Comparison of ENCODE assay signal across 18 mouse cellular contexts in the genomic region with DNA sequence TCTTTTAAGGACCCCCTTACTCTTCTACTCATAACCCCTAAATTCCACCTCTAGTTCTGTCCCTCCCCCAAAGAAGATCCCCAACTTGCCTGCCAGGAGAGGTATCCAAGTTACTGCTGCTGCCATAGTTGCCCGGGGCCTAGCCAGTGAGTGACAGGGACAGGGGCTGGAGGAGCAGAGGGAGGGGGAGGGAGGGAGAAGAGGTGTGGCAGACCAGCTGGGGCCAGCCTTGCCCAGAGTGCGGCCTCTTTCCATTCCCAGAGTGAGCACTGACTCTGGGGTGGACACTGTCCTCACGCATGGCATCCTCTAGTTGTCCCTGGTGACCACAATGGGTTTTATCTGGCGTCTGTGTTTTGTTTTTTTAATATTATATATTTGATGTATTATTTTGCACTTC. TPM values are rescaled to one million over a fixed set of nuclear protein-coding genes. Genes with fewer than 3 reads are reported as not detected.
A peak's percentile ranks its signal among the peaks of the same experiment; 100 is the strongest.
DNase-seq lines count a peak whose midpoint lies in the region; ATAC-seq and TF ChIP-seq lines count a peak whose summit lies in the region.
"Had no signal": no experiment of that assay in that cellular context is flagged by ENCODE, and none has a peak within 500 bp of the region (broad histone marks: within the 10 kb centered on the region; RNA-seq: fewer than 3 reads in every experiment).

No protein-coding gene starts in this region.

- H3K4me1 ChIP-seq in hindbrain, embryonic 10.5 days (replicated peaks): peaks cover 28% of the 10 kb centered on the region
- H3K4me1 ChIP-seq in hindbrain, postnatal 0 days (ENCODE audit: insufficient read depth, low read length): no peaks in the 10 kb centered on the region
- H3K4me1 ChIP-seq in embryonic facial prominence, embryonic 15.5 days: 0 out of 2 replicates have a peak, but pooled peaks cover 6% of the 10 kb centered on the region
- peaks cover 22% of the 10 kb centered on the region for H3K4me1 ChIP-seq in heart, embryonic 11.5 days (ENCODE audit: control insufficient read depth, insufficient read depth, low read length)
- peaks cover 2% of the 10 kb centered on the region; the same call in 1 of the 2 replicates for H3K4me1 ChIP-seq in limb, embryonic 14.5 days (ENCODE audit: control insufficient read depth, insufficient read depth, low read length)

- H3K36me3 ChIP-seq in hindbrain, embryonic 10.5 days: no peaks in the 10 kb centered on the region
- no peaks in the 10 kb centered on the region for H3K36me3 ChIP-seq in hindbrain, postnatal 0 days (ENCODE audit: insufficient read depth, low read length)
- no peaks in the 10 kb centered on the region for H3K36me3 ChIP-seq in embryonic facial prominence, embryonic 15.5 days
- H3K36me3 ChIP-seq in heart, embryonic 11.5 days (ENCODE audit: control insufficient read depth, insufficient read depth, low read length): no peaks in the 10 kb centered on the region
- H3K36me3 ChIP-seq in limb, embryonic 14.5 days (ENCODE audit: control insufficient read depth, insufficient read depth, low read length): no peaks in the 10 kb centered on the region
- H3K36me3 ChIP-seq: forebrain, embryonic 10.5 days; liver, embryonic 13.5 days; midbrain, embryonic 12.5 days had no signal

- no peaks in the 10 kb centered on the region for H3K9me3 ChIP-seq in hindbrain, embryonic 10.5 days
- H3K9me3 ChIP-seq in hindbrain, postnatal 0 days (ENCODE audit: low read length): no peaks in the 10 kb centered on the region
- H3K9me3 ChIP-seq in embryonic facial prominence, embryonic 15.5 days (replicated peaks): no peaks in the 10 kb centered on the region
- no peaks in the 10 kb centered on the region for H3K9me3 ChIP-seq in heart, embryonic 11.5 days (replicated peaks; ENCODE audit: control insufficient read depth, low read length)
- no peaks in the 10 kb centered on the region for H3K9me3 ChIP-seq in limb, embryonic 14.5 days (ENCODE audit: control insufficient read depth, low read length)
- H3K9me3 ChIP-seq: forebrain, embryonic 10.5 days; liver, embryonic 13.5 days; midbrain, embryonic 12.5 days had no signal

- no peak for ATAC-seq in hindbrain, postnatal 0 days
- ATAC-seq in embryonic facial prominence, embryonic 15.5 days (ENCODE audit: insufficient number of reproducible peaks, low FRiP score, low TSS enrichment, low read depth): peak; percentile 52; the same call in 1 of the 2 replicates
- no peak; the same call in 1 of the 2 replicates for ATAC-seq in heart, embryonic 11.5 days (replicated peaks; ENCODE audit: insufficient number of reproducible peaks, low FRiP score, low TSS enrichment)
- peak; percentile 56 for ATAC-seq in limb, embryonic 14.5 days (ENCODE audit: low FRiP score, low read depth)
- ATAC-seq: activated CD4-positive, CD25-positive, alpha-beta regulatory T cell, adult 4 months; hindbrain, embryonic 16.5 days; lung, postnatal 0 days had no signal

- TF ChIP-seq CTCF in hindbrain, postnatal 0 days (IDR thresholded peaks at IDR 0.05; ENCODE audit: low read depth): no peak

- peaks cover 23% of the 10 kb centered on the region for H3K27me3 ChIP-seq in hindbrain, embryonic 10.5 days (ENCODE audit: insufficient read depth, poor library complexity, severe bottlenecking)
- no peaks in the 10 kb centered on the region for H3K27me3 ChIP-seq in hindbrain, postnatal 0 days (ENCODE audit: insufficient read depth, low read length)
- H3K27me3 ChIP-seq in embryonic facial prominence, embryonic 15.5 days: no peaks in the 10 kb centered on the region
- H3K27me3 ChIP-seq in heart, embryonic 11.5 days (ENCODE audit: control insufficient read depth, insufficient read depth, low read length): peaks cover 3% of the 10 kb centered on the region; the same call in 1 of the 2 replicates
- H3K27me3 ChIP-seq in limb, embryonic 14.5 days (ENCODE audit: control insufficient read depth, insufficient read depth, low read length): no peaks in the 10 kb centered on the region

- DNase-seq in hindbrain, embryonic 10.5 days (ENCODE audit: low spot score): peak; percentile 40
- no peak for DNase-seq in hindbrain, postnatal 0 days (ENCODE audit: low spot score)
- DNase-seq in limb, embryonic 14.5 days (ENCODE audit: low spot score): no peak
- no peak for DNase-seq in spleen, postnatal 36 days (ENCODE audit: low spot score in 2 of 2)
- DNase-seq in urinary bladder, adult 2 months (ENCODE audit: low spot score): no peak
- no peak for DNase-seq in yolk sac, embryonic 10.5 days (ENCODE audit: low spot score)
- DNase-seq: cerebellum, adult 11 months; kidney, adult 9 months; liver, embryonic 13.5 days; thymus, postnatal 25 days had no signal

- peak overlapping the region; percentile 42 for H3K27ac ChIP-seq in hindbrain, embryonic 10.5 days
- no peak overlapping the region for H3K27ac ChIP-seq in hindbrain, postnatal 0 days
- H3K27ac ChIP-seq in embryonic facial prominence, embryonic 15.5 days (replicated peaks): no peak overlapping the region
- H3K27ac ChIP-seq in heart, embryonic 11.5 days (ENCODE audit: low read depth, low read length): peak overlapping the region; percentile 55; the same call in 1 of the 2 replicates
- no peak overlapping the region for H3K27ac ChIP-seq in limb, embryonic 14.5 days (replicated peaks; ENCODE audit: low read depth, low read length)
- H3K27ac ChIP-seq: forebrain, embryonic 10.5 days; liver, embryonic 13.5 days; midbrain, embryonic 12.5 days had no signal

- H3K9ac ChIP-seq in hindbrain, postnatal 0 days (replicated peaks; ENCODE audit: low read length): no peak overlapping the region
- no peak overlapping the region for H3K9ac ChIP-seq in embryonic facial prominence, embryonic 15.5 days
- H3K9ac ChIP-seq in heart, embryonic 11.5 days (ENCODE audit: low read depth, low read length): peak overlapping the region; percentile 43; the same call in 1 of the 2 replicates
- no peak overlapping the region for H3K9ac ChIP-seq in limb, embryonic 14.5 days (ENCODE audit: low read depth, low read length, severe bottlenecking)
- H3K9ac ChIP-seq: liver, embryonic 13.5 days; midbrain, embryonic 12.5 days had no signal

- TF ChIP-seq POLR2A in limb, embryonic 14.5 days (IDR thresholded peaks at IDR 0.05; ENCODE audit: borderline replicate concordance, extremely low read depth, insufficient read depth, insufficient read length): no peak

- WGBS in hindbrain, embryonic 10.5 days: 48% methylated on average over 4 of the region's 4 CpGs
- WGBS in hindbrain, postnatal 0 days: 30% methylated on average over 4 of the region's 4 CpGs
- 36% methylated on average over 4 of the region's 4 CpGs for WGBS in embryonic facial prominence, embryonic 15.5 days
- whole genome bisulfite sequencing in heart, embryonic 11.5 days (ENCODE audit: insufficient replicate concordance): 40% methylated on average over 4 of the region's 4 CpGs
- WGBS in limb, embryonic 14.5 days: 56% methylated on average over 4 of the region's 4 CpGs

- no peak overlapping the region for H3K4me2 ChIP-seq in hindbrain, postnatal 0 days (ENCODE audit: low read depth, low read length)
- no peak overlapping the region for H3K4me2 ChIP-seq in embryonic facial prominence, embryonic 15.5 days (replicated peaks)
- peak overlapping the region; percentile 58 for H3K4me2 ChIP-seq in heart, embryonic 11.5 days
- no peak overlapping the region for H3K4me2 ChIP-seq in limb, embryonic 14.5 days (replicated peaks; ENCODE audit: low read depth, low read length, severe bottlenecking)
- H3K4me2 ChIP-seq: liver, embryonic 13.5 days; midbrain, embryonic 12.5 days had no signal

- no peak overlapping the region for H3K4me3 ChIP-seq in hindbrain, embryonic 10.5 days
- H3K4me3 ChIP-seq in hindbrain, postnatal 0 days (ENCODE audit: low read length): no peak overlapping the region
- no peak overlapping the region for H3K4me3 ChIP-seq in embryonic facial prominence, embryonic 15.5 days (replicated peaks)
- peak overlapping the region; percentile 29 for H3K4me3 ChIP-seq in heart, embryonic 11.5 days (ENCODE audit: low read depth, low read length)
- no peak overlapping the region for H3K4me3 ChIP-seq in limb, embryonic 14.5 days (replicated peaks; ENCODE audit: low read length)
- H3K4me3 ChIP-seq: forebrain, embryonic 10.5 days; liver, embryonic 13.5 days; midbrain, embryonic 12.5 days had no signal

RNA-seq across cellular contexts. Expression of gene Sgca, which starts 2.8 kb away (rescaled TPM):
- 0.10 TPM in 1 of 2 replicates, not detected in the other for polyA plus RNA-seq in hindbrain, embryonic 10.5 days (2016; fragmentation: Nextera tagmentation; extraction: Ambion mirVana)
- total RNA-seq in hindbrain, postnatal 0 days (2014; rRNA removed): 0.36 and 0.52 TPM in 2 replicates
- 0.26 and 0.28 TPM in 2 replicates for polyA plus RNA-seq in hindbrain, postnatal 0 days (2015; fragmentation: Nextera tagmentation; extraction: Ambion mirVana)
- 11.7 and 14.6 TPM in 2 replicates for polyA plus RNA-seq in embryonic facial prominence, embryonic 15.5 days (2015; fragmentation: Nextera tagmentation; extraction: Ambion mirVana)
- 24.7 and 25.3 TPM in 2 replicates for polyA plus RNA-seq in heart, embryonic 11.5 days (2014; fragmentation: Nextera tagmentation; extraction: Ambion mirVana)
- polyA plus RNA-seq in limb, embryonic 14.5 days (2012; rRNA removed): 19.4 and 32.9 TPM in 2 replicates
- 9.1 and 10.2 TPM in 2 replicates for polyA plus RNA-seq in limb, embryonic 14.5 days (2014; fragmentation: Nextera tagmentation; extraction: Ambion mirVana)
- polyA plus RNA-seq in urinary bladder, adult 2 months (2012; rRNA removed): 69.2 and 93.5 TPM in 2 replicates
- polyA plus RNA-seq: forebrain, embryonic 10.5 days; midbrain, embryonic 12.5 days had no signal

RNA-seq across cellular contexts. Expression of gene Hils1, which starts 5.9 kb away (rescaled TPM):
- not detected in 2 replicates for polyA plus RNA-seq in hindbrain, embryonic 10.5 days (2016; fragmentation: Nextera tagmentation; extraction: Ambion mirVana)
- total RNA-seq in hindbrain, postnatal 0 days (2014; rRNA removed): not detected in 2 replicates
- polyA plus RNA-seq in hindbrain, postnatal 0 days (2015; fragmentation: Nextera tagmentation; extraction: Ambion mirVana): not detected in 2 replicates
- polyA plus RNA-seq in embryonic facial prominence, embryonic 15.5 days (2015; fragmentation: Nextera tagmentation; extraction: Ambion mirVana): 0.25 TPM in 1 of 2 replicates, not detected in the other
- polyA plus RNA-seq in heart, embryonic 11.5 days (2014; fragmentation: Nextera tagmentation; extraction: Ambion mirVana): 0.24 TPM in 1 of 2 replicates, not detected in the other
- 0.41 and 0.58 TPM in 2 replicates for polyA plus RNA-seq in limb, embryonic 14.5 days (2012; rRNA removed)
- polyA plus RNA-seq in limb, embryonic 14.5 days (2014; fragmentation: Nextera tagmentation; extraction: Ambion mirVana): 0.29 TPM in 1 of 2 replicates, not detected in the other
- 0.19 and 0.22 TPM in 2 replicates for polyA plus RNA-seq in urinary bladder, adult 2 months (2012; rRNA removed)
- polyA plus RNA-seq: activated CD4-positive, CD25-positive, alpha-beta regulatory T cell, adult 4 months; forebrain, embryonic 10.5 days; hindbrain, embryonic 16.5 days; liver, embryonic 13.5 days; lung, postnatal 0 days; midbrain, embryonic 12.5 days; stomach, embryonic 16.5 days had no signal

RNA-seq across cellular contexts. Expression of gene Ppp1r9b, which starts 17.5 kb away (rescaled TPM):
- polyA plus RNA-seq in hindbrain, embryonic 10.5 days (2016; fragmentation: Nextera tagmentation; extraction: Ambion mirVana): 10.4 and 11.8 TPM in 2 replicates
- total RNA-seq in hindbrain, postnatal 0 days (2014; rRNA removed): 170 and 190 TPM in 2 replicates
- polyA plus RNA-seq in hindbrain, postnatal 0 days (2015; fragmentation: Nextera tagmentation; extraction: Ambion mirVana): 18.8 and 19.4 TPM in 2 replicates
- 11.0 and 12.8 TPM in 2 replicates for polyA plus RNA-seq in embryonic facial prominence, embryonic 15.5 days (2015; fragmentation: Nextera tagmentation; extraction: Ambion mirVana)
- 11.4 and 16.3 TPM in 2 replicates for polyA plus RNA-seq in heart, embryonic 11.5 days (2014; fragmentation: Nextera tagmentation; extraction: Ambion mirVana)
- polyA plus RNA-seq in limb, embryonic 14.5 days (2012; rRNA removed): 32.8 and 34.6 TPM in 2 replicates
- polyA plus RNA-seq in limb, embryonic 14.5 days (2014; fragmentation: Nextera tagmentation; extraction: Ambion mirVana): 17.3 and 17.9 TPM in 2 replicates
- 16.0 and 35.7 TPM in 2 replicates for polyA plus RNA-seq in urinary bladder, adult 2 months (2012; rRNA removed)

RNA-seq across cellular contexts. Expression of gene Samd14, which starts 36.4 kb away (rescaled TPM):
- polyA plus RNA-seq in hindbrain, embryonic 10.5 days (2016; fragmentation: Nextera tagmentation; extraction: Ambion mirVana): 38.8 and 71.5 TPM in 2 replicates
- total RNA-seq in hindbrain, postnatal 0 days (2014; rRNA removed): 216 and 223 TPM in 2 replicates
- 128 and 137 TPM in 2 replicates for polyA plus RNA-seq in hindbrain, postnatal 0 days (2015; fragmentation: Nextera tagmentation; extraction: Ambion mirVana)
- polyA plus RNA-seq in embryonic facial prominence, embryonic 15.5 days (2015; fragmentation: Nextera tagmentation; extraction: Ambion mirVana): 29.7 and 33.9 TPM in 2 replicates
- 16.0 and 16.3 TPM in 2 replicates for polyA plus RNA-seq in heart, embryonic 11.5 days (2014; fragmentation: Nextera tagmentation; extraction: Ambion mirVana)
- 46.0 and 59.7 TPM in 2 replicates for polyA plus RNA-seq in limb, embryonic 14.5 days (2012; rRNA removed)
- polyA plus RNA-seq in limb, embryonic 14.5 days (2014; fragmentation: Nextera tagmentation; extraction: Ambion mirVana): 25.5 and 31.7 TPM in 2 replicates
- 5.8 and 9.6 TPM in 2 replicates for polyA plus RNA-seq in urinary bladder, adult 2 months (2012; rRNA removed)

RNA-seq across cellular contexts. Expression of gene Col1a1, which starts 37.3 kb away (rescaled TPM):
- 98.1 and 193 TPM in 2 replicates for polyA plus RNA-seq in hindbrain, embryonic 10.5 days (2016; fragmentation: Nextera tagmentation; extraction: Ambion mirVana)
- total RNA-seq in hindbrain, postnatal 0 days (2014; rRNA removed): 48.3 and 53.0 TPM in 2 replicates
- 56.5 and 73.3 TPM in 2 replicates for polyA plus RNA-seq in hindbrain, postnatal 0 days (2015; fragmentation: Nextera tagmentation; extraction: Ambion mirVana)
- 4,177 and 4,242 TPM in 2 replicates for polyA plus RNA-seq in embryonic facial prominence, embryonic 15.5 days (2015; fragmentation: Nextera tagmentation; extraction: Ambion mirVana)
- 129 and 157 TPM in 2 replicates for polyA plus RNA-seq in heart, embryonic 11.5 days (2014; fragmentation: Nextera tagmentation; extraction: Ambion mirVana)
- 1,421 and 1,570 TPM in 2 replicates for polyA plus RNA-seq in limb, embryonic 14.5 days (2012; rRNA removed)
- polyA plus RNA-seq in limb, embryonic 14.5 days (2014; fragmentation: Nextera tagmentation; extraction: Ambion mirVana): 2,528 and 2,873 TPM in 2 replicates
- 953 and 1,532 TPM in 2 replicates for polyA plus RNA-seq in urinary bladder, adult 2 months (2012; rRNA removed)

Comparison
In these comparisons a context has a peak if more than half of its experiments do, and no peak if none do; other contexts are left out.
1. H3K27ac ChIP-seq: peak in hindbrain, embryonic 10.5 days (single experiment) and heart, embryonic 11.5 days (single experiment); none in hindbrain, postnatal 0 days (single experiment), embryonic facial prominence, embryonic 15.5 days (single experiment) and limb, embryonic 14.5 days (single experiment).
2. ATAC-seq: peak in embryonic facial prominence, embryonic 15.5 days (single experiment) and limb, embryonic 14.5 days (single experiment); none in hindbrain, postnatal 0 days (single experiment) and heart, embryonic 11.5 days (single experiment).